Mouse (Mus musculus): ENCODE results near the gene Yju2.

Yju2 gene

GRCm38 (mm10) chr17:56008356-56009087 lies 49.6 kb downstream of the Yju2 start:
- DNase-seq = peak; percentile 95

GRCm38 (mm10) chr17:56009088-56009961 lies 50.4 kb downstream of the Yju2 start:
- peak; percentile 93 for DNase-seq

- DNase-seq = no peak
Measured at GRCm38 (mm10) chr17:56009962-56010240, 51.0 kb downstream of the Yju2 start.

GRCm38 (mm10) chr17:56010255-56010654 lies 51.4 kb downstream of the Yju2 start:
- peak; percentile 61 for DNase-seq

GRCm38 (mm10) chr17:56010681-56011080 lies 51.8 kb downstream of the Yju2 start:
- peak; percentile 85 for DNase-seq

- DNase-seq = peak; percentile 65
Measured at GRCm38 (mm10) chr17:56011441-56011840, 52.5 kb downstream of the Yju2 start.

- DNase-seq = no peak
Measured at GRCm38 (mm10) chr17:56015293-56015692, 56.4 kb downstream of the Yju2 start.

GRCm38 (mm10) chr17:56016382-56016781 lies 57.5 kb downstream of the Yju2 start:
- DNase-seq = no peak

- DNase-seq = peak; percentile 63
Measured at GRCm38 (mm10) chr17:56016793-56017785, 58.2 kb downstream of the Yju2 start.

GRCm38 (mm10) chr17:56017848-56018247 lies 58.9 kb downstream of the Yju2 start:
- peak; percentile 62 for DNase-seq

Measured in cerebellum, adult 9-10 months (tissue).